Mouse (Mus musculus) neural tube, embryonic 13.5 days (tissue): ENCODE results near the gene Tff2. TPM values are rescaled to one million over a fixed set of nuclear protein-coding genes. Genes with fewer than 3 reads are reported as not detected.

Experiments used
- ATAC-seq: fragments of 200-750 bp; cut with Nextera tagmentation; 2 replicates; pipeline ENCODE4 v1.8.0; 2017; ENCODE audit warnings: low read depth, mild to moderate bottlenecking, moderate TSS enrichment, moderate library complexity
- H3K27ac ChIP-seq: fragments of 300-500 bp; sonication (generic); replicated peaks from 2 replicates; pipeline ENCODE4 v1.5.1; 2015; ENCODE audit warnings: moderate library complexity, mild to moderate bottlenecking, inconsistent platforms
- H3K27me3 ChIP-seq: fragments of 300-500 bp; sonication (generic); 2 replicates; pipeline ENCODE4 v1.6.1; 2015; ENCODE audit warnings: mild to moderate bottlenecking, inconsistent platforms
- H3K36me3 ChIP-seq: fragments of 300-500 bp; sonication (generic); 2 replicates; pipeline ENCODE4 v1.6.1; 2015; ENCODE audit warnings: mild to moderate bottlenecking, inconsistent platforms
- H3K4me1 ChIP-seq: fragments of 300-500 bp; sonication (generic); replicated peaks from 2 replicates; pipeline ENCODE4 v1.6.1; 2015; ENCODE audit warnings: inconsistent platforms
- H3K4me2 ChIP-seq: fragments of 300-500 bp; sonication (generic); 2 replicates; pipeline ENCODE4 v1.6.1; 2015; ENCODE audit warnings: inconsistent platforms, mild to moderate bottlenecking, moderate library complexity
- H3K4me3 ChIP-seq: fragments of 300-500 bp; sonication (generic); 2 replicates; pipeline ENCODE4 v1.5.1; 2015; ENCODE audit warnings: mild to moderate bottlenecking, inconsistent platforms
- H3K9ac ChIP-seq: fragments of 300-500 bp; sonication (generic); 2 replicates; pipeline ENCODE4 v1.6.1; 2015; ENCODE audit warnings: moderate library complexity, mild to moderate bottlenecking, inconsistent platforms
- H3K9me3 ChIP-seq: fragments of 300-500 bp; sonication (generic); 2 replicates; pipeline ENCODE4 v1.6.1; 2016; ENCODE audit warnings: inconsistent platforms
- WGBS: fragments of 180-500 bp; shearing (Covaris S2); methylation state at CpG from one replicate; pipeline ENCODE4 v1.1.7; 2015; 5-methylcytosine and 5-hydroxymethylcytosine counted together
- polyA plus RNA-seq: library from polyadenylated mRNA; unstranded; fragments of >200 nt; fragmentation: Nextera tagmentation; extraction: Ambion mirVana; gene quantifications from 2 replicates; pipeline ENCODE4 v1.2.1, GENCODE M21; 2015

Gene Tff2
- polyA plus RNA-seq, 1 experiment from 2014 or later, result not detected

DNA sequence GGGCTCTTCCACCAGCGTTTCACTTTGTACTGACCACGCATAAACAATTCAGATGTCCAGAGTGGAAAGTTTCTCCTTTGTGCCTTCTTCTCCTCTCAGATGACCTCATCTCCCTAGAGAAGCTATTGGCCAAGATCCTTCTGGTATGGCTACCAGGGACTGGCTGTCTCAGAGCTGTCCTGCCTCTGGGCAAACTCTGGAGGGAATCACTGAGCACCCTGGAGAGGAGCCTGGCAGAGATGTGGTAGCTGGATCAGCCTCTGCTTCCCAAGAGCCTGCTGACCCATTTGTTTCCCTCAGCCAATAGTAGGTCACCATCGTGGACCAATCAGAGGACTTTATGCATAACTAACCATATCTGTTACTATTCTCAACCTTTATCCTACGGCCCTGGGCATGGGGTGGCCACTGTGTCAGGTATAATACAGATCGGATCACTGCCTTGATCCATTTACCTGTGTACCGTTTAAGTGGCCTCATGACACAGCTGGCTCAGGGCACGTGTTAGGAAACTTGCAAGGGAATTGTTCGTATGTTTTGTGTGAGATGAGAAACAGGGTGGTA, 41.0 kb downstream of the Tff2 start:
- no peak overlapping the region for H3K9ac ChIP-seq
- H3K9me3 ChIP-seq, result no peaks in the 10 kb centered on the region
- H3K4me1 ChIP-seq, result no peaks in the 10 kb centered on the region
- H3K27ac ChIP-seq, result no peak overlapping the region
- no peaks in the 10 kb centered on the region for H3K27me3 ChIP-seq
- H3K36me3 ChIP-seq, result peaks cover 13% of the 10 kb centered on the region; the same call in 1 of the 2 replicates
- WGBS, result 91% methylated on average over 8 of the region's 8 CpGs
- H3K4me3 ChIP-seq, result no peak overlapping the region
- H3K4me2 ChIP-seq, result no peak overlapping the region
- ATAC-seq, result no peak

DNA sequence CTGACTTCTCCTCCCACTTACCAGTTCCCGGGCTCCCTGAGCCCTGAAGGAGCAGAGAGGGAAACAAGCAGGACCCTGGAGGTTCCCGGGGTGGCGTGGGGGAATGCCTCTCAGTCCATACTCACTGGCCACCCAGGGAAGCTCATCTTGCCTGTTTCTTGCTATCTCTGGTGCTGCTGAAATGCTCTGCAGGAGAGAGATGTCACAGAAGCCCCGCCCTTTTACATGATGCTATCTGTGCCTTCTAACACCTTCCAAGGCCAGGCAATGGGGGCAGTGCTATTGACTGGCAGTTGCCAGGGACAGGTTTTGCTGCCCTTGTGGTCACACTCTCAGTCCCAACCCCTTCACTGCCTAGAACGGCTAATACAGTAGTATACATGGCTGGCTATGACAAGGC, 45.3 kb downstream of the Tff2 start:
- peaks cover 32% of the 10 kb centered on the region for H3K36me3 ChIP-seq
- no peaks in the 10 kb centered on the region for H3K4me1 ChIP-seq
- no peak for ATAC-seq
- H3K27ac ChIP-seq, result no peak overlapping the region
- no peak overlapping the region for H3K4me3 ChIP-seq
- H3K9ac ChIP-seq, result no peak overlapping the region
- H3K27me3 ChIP-seq, result no peaks in the 10 kb centered on the region
- 88% methylated on average over 5 of the region's 5 CpGs for WGBS
- no peaks in the 10 kb centered on the region for H3K9me3 ChIP-seq
- no peak overlapping the region for H3K4me2 ChIP-seq

DNA sequence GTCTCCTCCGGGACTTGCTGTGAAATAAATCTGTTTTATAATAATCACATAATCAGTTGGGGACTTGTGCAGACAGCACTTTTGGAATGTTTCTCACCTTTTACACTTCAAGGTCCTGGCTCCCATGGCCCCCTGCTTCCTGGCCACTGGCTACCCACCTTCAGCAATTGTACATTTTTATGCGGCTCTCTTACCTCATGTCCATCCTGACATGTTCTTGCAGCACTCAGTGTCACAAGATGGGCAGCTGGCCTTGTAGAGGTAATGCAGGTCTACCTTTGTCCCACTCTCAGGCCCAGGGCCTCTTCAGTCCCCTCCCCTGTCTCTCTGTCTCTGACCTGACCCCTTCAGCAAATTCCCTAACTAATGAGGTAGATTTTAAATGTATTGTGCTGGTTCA, 47.2 kb downstream of the Tff2 start:
- WGBS, result 95% methylated on average over 2 of the region's 2 CpGs
- Histone ChIP-seq H3K4me1 (peaks cover 4% of the 10 kb centered on the region; the same call in 1 of the 2 replicates), H3K4me3 (no peak overlapping the region), H3K9me3 (no peaks in the 10 kb centered on the region), H3K9ac (no peak overlapping the region), H3K4me2 (no peak overlapping the region), H3K27me3 (no peaks in the 10 kb centered on the region), H3K36me3 (peaks cover 41% of the 10 kb centered on the region), H3K27ac (no peak overlapping the region)
- no peak for ATAC-seq

DNA sequence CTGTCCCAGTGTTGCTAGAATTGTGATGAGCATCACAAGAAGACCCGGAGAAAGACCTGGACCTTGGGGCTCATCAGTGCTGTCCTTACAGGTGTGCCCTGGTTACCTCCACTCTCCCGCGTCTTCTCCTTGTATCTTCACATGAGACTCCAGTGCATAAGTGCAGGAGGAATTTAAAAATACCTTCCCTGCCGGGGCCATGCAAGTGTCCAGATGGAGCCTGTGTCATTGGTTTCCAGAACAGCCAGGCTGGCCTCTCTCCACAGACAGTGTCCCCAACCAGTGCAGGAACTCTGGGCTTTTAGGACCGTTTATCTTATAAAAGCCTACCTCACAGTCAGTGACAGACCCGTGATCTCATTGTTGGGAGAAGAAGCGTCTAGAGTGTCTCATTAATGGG, 48.5 kb downstream of the Tff2 start:
- Histone ChIP-seq H3K4me3 (no peak overlapping the region), H3K27ac (no peak overlapping the region), H3K4me2 (no peak overlapping the region), H3K27me3 (no peaks in the 10 kb centered on the region), H3K9me3 (no peaks in the 10 kb centered on the region), H3K4me1 (peaks cover 16% of the 10 kb centered on the region), H3K9ac (no peak overlapping the region), H3K36me3 (peaks cover 41% of the 10 kb centered on the region)
- no peak for ATAC-seq
- WGBS, result 81% methylated on average over 7 of the region's 7 CpGs

DNA sequence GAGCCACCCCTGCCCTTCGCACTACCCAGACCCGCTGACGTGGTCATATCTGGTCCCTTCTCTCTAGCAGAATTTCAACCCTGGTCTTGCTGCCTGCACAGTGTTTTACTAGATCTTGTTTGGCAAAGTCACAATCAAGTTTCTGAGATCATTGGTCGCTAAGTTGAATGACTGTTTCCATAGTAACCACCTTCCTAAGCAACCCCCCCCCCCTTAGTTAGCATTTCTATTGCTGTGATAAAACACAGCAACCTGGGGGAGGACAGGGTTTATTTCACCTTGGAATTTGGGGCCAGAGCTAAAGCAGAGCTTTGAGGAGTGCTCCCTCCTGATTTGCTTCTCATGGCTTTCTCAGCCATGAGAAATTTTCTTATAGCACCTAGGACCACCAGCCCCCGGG, 49.3 kb downstream of the Tff2 start:
- WGBS, result 52% methylated on average over 5 of the region's 5 CpGs
- Histone ChIP-seq H3K9ac (no peak overlapping the region), H3K4me1 (peaks cover 24% of the 10 kb centered on the region), H3K36me3 (peaks cover 41% of the 10 kb centered on the region), H3K27ac (no peak overlapping the region), H3K9me3 (no peaks in the 10 kb centered on the region), H3K4me2 (no peak overlapping the region), H3K4me3 (no peak overlapping the region), H3K27me3 (no peaks in the 10 kb centered on the region)
- no peak for ATAC-seq

Other genes with a start within 250 kb of the Tff2 start
- gene Glp1r, start 242.5 kb downstream of the Tff2 start, polyA plus RNA-seq, result 0.43 and 0.53 TPM in 2 replicates
- gene Umodl1, start 189.6 kb downstream of the Tff2 start, polyA plus RNA-seq, result 0.48 TPM in 1 of 2 replicates, not detected in the other
- 16.5 and 16.7 TPM in 2 replicates for gene Abcg1, start 86.6 kb downstream of the Tff2 start, polyA plus RNA-seq
- gene Tff3, start 14.6 kb downstream of the Tff2 start, polyA plus RNA-seq, result 2.8 and 3.0 TPM in 2 replicates
- gene Tff1, start 21.0 kb upstream of the Tff2 start, polyA plus RNA-seq, result not detected in 2 replicates
- not detected in 2 replicates for gene Tmprss3, start 54.7 kb upstream of the Tff2 start, polyA plus RNA-seq
- not detected in 2 replicates for gene Ubash3a, start 63.6 kb upstream of the Tff2 start, polyA plus RNA-seq
- 2.2 and 2.3 TPM in 2 replicates for gene Rsph1, start 133.1 kb upstream of the Tff2 start, polyA plus RNA-seq
- gene Slc37a1, start 142.5 kb upstream of the Tff2 start, polyA plus RNA-seq, result 13.3 and 14.6 TPM in 2 replicates
- gene Pde9a, start 241.9 kb upstream of the Tff2 start, polyA plus RNA-seq, result 34.7 and 35.1 TPM in 2 replicates